Mouse (Mus musculus): ENCODE measurements around the gene Asb11. TPM values are rescaled to one million over a fixed set of nuclear protein-coding genes. Genes with fewer than 3 reads are reported as not detected.
A peak's percentile ranks its signal among the peaks of the same experiment; 100 is the strongest.

Asb11 gene
- polyA plus RNA-seq, 1 experiment from 2014 or later = 9.9 TPM

GRCm38 (mm10) chrX:164427295-164427694 is 9.5 kb upstream of the Asb11 start:
- no peaks in the 10 kb centered on the region for H3K36me3 ChIP-seq (ENCODE audit: control insufficient read depth, insufficient read depth)
- TF ChIP-seq CTCF (IDR thresholded peaks at IDR 0.05; ENCODE audit: low read depth) = no peak
- no peaks in the 10 kb centered on the region for H3K9me3 ChIP-seq (ENCODE audit: control insufficient read depth)
- H3K27ac ChIP-seq (ENCODE audit: low read depth, low read length) = no peak overlapping the region
- H3K9ac ChIP-seq (ENCODE audit: low read depth, low read length) = no peak overlapping the region
- H3K4me1 ChIP-seq (replicated peaks; ENCODE audit: control insufficient read depth, insufficient read depth, low read length) = no peaks in the 10 kb centered on the region
- no peak overlapping the region for H3K4me3 ChIP-seq (ENCODE audit: low read depth, low read length)
- peak; percentile 90 for ATAC-seq
- H3K27me3 ChIP-seq (replicated peaks; ENCODE audit: control insufficient read depth, insufficient read depth, low read length) = no peaks in the 10 kb centered on the region
- H3K4me2 ChIP-seq (replicated peaks; ENCODE audit: low read depth) = no peak overlapping the region
- WGBS = 56% methylated on average over 4 of the region's 4 CpGs

DNA sequence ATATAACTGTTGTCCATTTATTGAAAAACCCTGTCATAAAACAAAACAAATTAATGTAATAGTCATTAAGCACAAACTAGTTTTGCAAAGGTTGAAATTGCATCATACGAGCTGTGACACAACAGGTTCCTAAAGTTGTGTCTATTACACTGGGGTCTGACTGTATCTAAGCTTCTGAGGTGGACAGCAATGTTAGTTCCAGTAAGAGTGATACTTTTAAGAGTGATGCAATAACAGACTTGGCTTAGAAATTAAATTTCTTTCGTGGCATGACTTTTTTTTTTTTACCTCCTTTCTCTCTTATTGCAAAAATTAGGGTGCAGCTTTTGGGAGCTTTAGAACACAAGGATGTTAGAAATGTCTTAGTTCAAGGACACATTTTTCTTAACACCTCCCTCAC is 8.6 kb upstream of the Asb11 start:
- Histone ChIP-seq H3K4me2 (replicated peaks; ENCODE audit: low read depth) (no peak overlapping the region), H3K9ac (ENCODE audit: low read depth, low read length) (no peak overlapping the region), H3K27ac (ENCODE audit: low read depth, low read length) (no peak overlapping the region), H3K36me3 (ENCODE audit: control insufficient read depth, insufficient read depth) (peaks cover 5% of the 10 kb centered on the region; the same call in 1 of the 2 replicates), H3K4me3 (ENCODE audit: low read depth, low read length) (no peak overlapping the region), H3K27me3 (replicated peaks; ENCODE audit: control insufficient read depth, insufficient read depth, low read length) (no peaks in the 10 kb centered on the region), H3K9me3 (ENCODE audit: control insufficient read depth) (no peaks in the 10 kb centered on the region), H3K4me1 (replicated peaks; ENCODE audit: control insufficient read depth, insufficient read depth, low read length) (no peaks in the 10 kb centered on the region)
- TF ChIP-seq CTCF (IDR thresholded peaks at IDR 0.05; ENCODE audit: low read depth) = no peak
- WGBS = 67% methylated on average over 2 of the region's 2 CpGs
- no peak for ATAC-seq

- no peaks in the 10 kb centered on the region for H3K27me3 ChIP-seq (replicated peaks; ENCODE audit: control insufficient read depth, insufficient read depth, low read length)
- no peak overlapping the region for H3K4me3 ChIP-seq (ENCODE audit: low read depth, low read length)
- no peak overlapping the region for H3K9ac ChIP-seq (ENCODE audit: low read depth, low read length)
- peak overlapping the region; percentile 46 for H3K27ac ChIP-seq (ENCODE audit: low read depth, low read length)
- no peak for TF ChIP-seq CTCF (IDR thresholded peaks at IDR 0.05; ENCODE audit: low read depth)
- WGBS = 57% methylated on average over 6 of the region's 6 CpGs
- H3K36me3 ChIP-seq (ENCODE audit: control insufficient read depth, insufficient read depth) = peaks cover 5% of the 10 kb centered on the region; the same call in 1 of the 2 replicates
- H3K9me3 ChIP-seq (ENCODE audit: control insufficient read depth) = no peaks in the 10 kb centered on the region
- H3K4me1 ChIP-seq (replicated peaks; ENCODE audit: control insufficient read depth, insufficient read depth, low read length) = no peaks in the 10 kb centered on the region
- ATAC-seq = 0 out of 2 replicates have a peak, but pooled peaks have one; percentile 26
- no peak overlapping the region for H3K4me2 ChIP-seq (replicated peaks; ENCODE audit: low read depth)
These were observed 6.2 kb upstream of the Asb11 start for GRCm38 (mm10) chrX:164430621-164431020.

- peaks cover 5% of the 10 kb centered on the region; the same call in 1 of the 2 replicates for H3K36me3 ChIP-seq (ENCODE audit: control insufficient read depth, insufficient read depth)
- TF ChIP-seq CTCF (IDR thresholded peaks at IDR 0.05; ENCODE audit: low read depth) = no peak
- peak overlapping the region; percentile 46 for H3K27ac ChIP-seq (ENCODE audit: low read depth, low read length)
- no peak overlapping the region for H3K9ac ChIP-seq (ENCODE audit: low read depth, low read length)
- H3K4me1 ChIP-seq (replicated peaks; ENCODE audit: control insufficient read depth, insufficient read depth, low read length) = no peaks in the 10 kb centered on the region
- H3K27me3 ChIP-seq (replicated peaks; ENCODE audit: control insufficient read depth, insufficient read depth, low read length) = no peaks in the 10 kb centered on the region
- no peak overlapping the region for H3K4me3 ChIP-seq (ENCODE audit: low read depth, low read length)
- no peaks in the 10 kb centered on the region for H3K9me3 ChIP-seq (ENCODE audit: control insufficient read depth)
- H3K4me2 ChIP-seq (replicated peaks; ENCODE audit: low read depth) = no peak overlapping the region
- 59% methylated on average over 2 of the region's 2 CpGs for WGBS
- peak; percentile 76 for ATAC-seq
These were observed 5.7 kb upstream of the Asb11 start for GRCm38 (mm10) chrX:164431133-164431532.

DNA sequence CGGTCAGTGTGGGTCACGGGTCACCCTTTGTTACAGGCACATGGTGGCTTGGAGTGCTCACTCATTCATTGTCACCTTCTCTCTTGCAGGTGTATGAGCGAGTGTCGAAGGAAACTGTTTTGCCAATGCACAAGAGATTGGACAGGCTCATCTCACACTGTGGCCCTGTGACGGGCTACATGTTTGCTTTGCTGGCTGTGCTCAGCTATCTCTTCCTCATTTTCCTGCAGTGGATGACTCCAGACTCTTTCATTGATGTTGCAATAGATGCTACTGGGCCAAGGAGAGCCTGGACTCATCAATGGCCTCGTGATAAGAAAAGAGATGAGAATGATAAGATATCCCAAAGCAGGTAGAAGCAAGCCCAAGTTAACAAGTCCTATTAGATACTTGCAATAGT is 5.3 kb upstream of the Asb11 start:
- Histone ChIP-seq H3K27me3 (replicated peaks; ENCODE audit: control insufficient read depth, insufficient read depth, low read length) (no peaks in the 10 kb centered on the region), H3K9me3 (ENCODE audit: control insufficient read depth) (no peaks in the 10 kb centered on the region), H3K9ac (ENCODE audit: low read depth, low read length) (no peak overlapping the region), H3K36me3 (ENCODE audit: control insufficient read depth, insufficient read depth) (peaks cover 5% of the 10 kb centered on the region; the same call in 1 of the 2 replicates), H3K27ac (ENCODE audit: low read depth, low read length) (peak overlapping the region; percentile 35), H3K4me2 (replicated peaks; ENCODE audit: low read depth) (no peak overlapping the region), H3K4me1 (replicated peaks; ENCODE audit: control insufficient read depth, insufficient read depth, low read length) (no peaks in the 10 kb centered on the region), H3K4me3 (ENCODE audit: low read depth, low read length) (no peak overlapping the region)
- no peak for TF ChIP-seq CTCF (IDR thresholded peaks at IDR 0.05; ENCODE audit: low read depth)
- WGBS = 66% methylated on average over 6 of the region's 6 CpGs
- ATAC-seq = peak; percentile 31

GRCm38 (mm10) chrX:164432682-164433081 is 4.1 kb upstream of the Asb11 start:
- Histone ChIP-seq H3K9ac (ENCODE audit: low read depth, low read length) (no peak overlapping the region), H3K4me3 (ENCODE audit: low read depth, low read length) (no peak overlapping the region), H3K4me2 (replicated peaks; ENCODE audit: low read depth) (no peak overlapping the region), H3K27ac (ENCODE audit: low read depth, low read length) (no peak overlapping the region), H3K27me3 (replicated peaks; ENCODE audit: control insufficient read depth, insufficient read depth, low read length) (no peaks in the 10 kb centered on the region), H3K4me1 (replicated peaks; ENCODE audit: control insufficient read depth, insufficient read depth, low read length) (no peaks in the 10 kb centered on the region), H3K9me3 (ENCODE audit: control insufficient read depth) (no peaks in the 10 kb centered on the region), H3K36me3 (ENCODE audit: control insufficient read depth, insufficient read depth) (peaks cover 5% of the 10 kb centered on the region; the same call in 1 of the 2 replicates)
- WGBS = 93% methylated on average over 9 of the region's 9 CpGs
- TF ChIP-seq CTCF (IDR thresholded peaks at IDR 0.05; ENCODE audit: low read depth) = no peak
- ATAC-seq = no peak

GRCm38 (mm10) chrX:164439462-164439861 is 2.7 kb downstream of the Asb11 start:
- H3K4me1 ChIP-seq (replicated peaks; ENCODE audit: control insufficient read depth, insufficient read depth, low read length) = no peaks in the 10 kb centered on the region
- no peak for TF ChIP-seq CTCF (IDR thresholded peaks at IDR 0.05; ENCODE audit: low read depth)
- no peak overlapping the region for H3K9ac ChIP-seq (ENCODE audit: low read depth, low read length)
- no peak overlapping the region for H3K4me2 ChIP-seq (replicated peaks; ENCODE audit: low read depth)
- no peak overlapping the region for H3K27ac ChIP-seq (ENCODE audit: low read depth, low read length)
- WGBS = 80% methylated on average over 7 of the region's 7 CpGs
- H3K27me3 ChIP-seq (replicated peaks; ENCODE audit: control insufficient read depth, insufficient read depth, low read length) = no peaks in the 10 kb centered on the region
- H3K36me3 ChIP-seq (ENCODE audit: control insufficient read depth, insufficient read depth) = no peaks in the 10 kb centered on the region
- H3K4me3 ChIP-seq (ENCODE audit: low read depth, low read length) = no peak overlapping the region
- no peak for ATAC-seq
- no peaks in the 10 kb centered on the region for H3K9me3 ChIP-seq (ENCODE audit: control insufficient read depth)

Data from intestine, postnatal 0 days (tissue).